Mouse (Mus musculus): ENCODE data around the gene Olfr1180. TPM values are rescaled to one million over a fixed set of nuclear protein-coding genes. Genes with fewer than 3 reads are reported as not detected.

The Olfr1180 gene
- not detected in 2 replicates for total RNA-seq (2023)

DNA sequence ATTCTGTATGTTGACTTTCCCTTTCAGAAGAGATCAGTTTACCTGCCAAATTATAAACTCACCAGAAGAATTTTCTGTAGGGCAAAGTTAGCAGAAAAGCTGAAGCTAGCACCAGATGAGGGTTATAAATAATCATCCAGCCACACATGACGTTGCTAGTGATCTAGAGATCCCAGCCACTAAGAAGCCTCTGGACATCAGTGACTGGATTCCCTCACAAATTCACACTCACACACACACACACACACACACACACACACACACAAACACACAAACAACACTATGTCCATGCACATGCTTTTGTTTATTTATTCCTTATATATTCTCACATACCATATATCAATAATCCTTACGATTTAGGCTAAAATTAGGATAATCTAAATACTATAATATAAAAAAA is at the start of gene Olfr1180:
Gene Olfr1180 (minus strand): TSS at position 101 of the 400 bp plus-strand sequence.

GRCm38 (mm10) chr2:88454567-88454966 is 35.6 kb upstream of the Olfr1180 start, which contains the start of gene Olfr1183:
TSS of gene Olfr1183 (plus strand) at chr2:88454867.

DNA sequence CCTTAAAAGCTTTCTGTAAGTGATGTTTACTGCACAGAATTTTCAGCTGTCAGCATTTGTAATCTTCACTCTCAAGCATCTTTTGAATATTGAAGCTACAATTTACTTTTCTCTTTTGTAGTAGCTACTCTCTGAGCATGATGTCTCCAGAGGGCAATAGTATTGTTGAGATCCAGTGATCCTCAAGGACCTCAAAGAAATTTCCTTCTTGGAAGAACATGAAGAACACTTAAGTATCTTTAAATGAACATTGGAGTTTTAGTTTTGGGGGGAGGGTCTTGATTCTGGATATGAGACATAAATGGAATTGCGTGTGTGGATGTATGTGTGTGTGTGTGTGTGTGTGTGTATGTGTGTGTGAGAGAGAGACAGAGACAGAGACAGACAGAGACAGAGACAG is 30.1 kb upstream of the Olfr1180 start, which contains the start of gene Gm13757:
Gene Gm13757 (minus strand): TSS at position 101 of the 400 bp plus-strand sequence.

DNA sequence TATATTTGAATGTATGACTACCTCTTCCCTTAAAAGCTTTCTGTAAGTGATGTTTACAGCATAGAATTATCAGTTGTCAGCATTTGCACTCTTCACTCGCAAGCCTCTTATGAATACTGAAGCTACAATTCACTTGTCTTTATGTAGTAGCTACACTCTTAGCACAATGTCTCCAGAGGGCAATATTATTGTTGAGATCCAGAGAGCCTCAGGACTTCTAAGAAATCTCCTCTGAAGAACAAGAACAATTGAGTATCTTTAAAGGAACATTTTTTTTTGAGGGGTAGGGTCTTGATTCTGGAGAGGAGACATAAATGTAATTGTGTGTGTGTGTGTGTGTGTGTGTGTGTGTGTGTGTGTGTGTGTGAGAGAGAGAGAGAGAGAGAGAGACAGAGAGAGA is 7.1 kb upstream of the Olfr1180 start, which contains the start of gene Olfr1181:
Gene Olfr1181 (minus strand): TSS at position 101 of the 400 bp plus-strand sequence.

GRCm38 (mm10) chr2:88406353-88406752 is 12.6 kb downstream of the Olfr1180 start, which contains the start of gene Olfr1179:
TSS of gene Olfr1179 (minus strand) at chr2:88406453.

GRCm38 (mm10) chr2:88386762-88387161 is 32.2 kb downstream of the Olfr1180 start, which contains the start of gene Olfr1178:
TSS of gene Olfr1178 (plus strand) at chr2:88387062.

Other genes starting within 250 kb of the Olfr1180 start
- gene Olfr1168, start 237.3 kb downstream of the Olfr1180 start, total RNA-seq (2023), result not detected in 2 replicates
- gene Olfr1170, start 190.8 kb downstream of the Olfr1180 start, total RNA-seq (2023), result not detected in 2 replicates
- not detected in 2 replicates for gene Olfr1173, start 139.3 kb downstream of the Olfr1180 start, total RNA-seq (2023)
- not detected in 2 replicates for gene Olfr1174-ps, start 104.0 kb downstream of the Olfr1180 start, total RNA-seq (2023)
- gene Olfr1175-ps, start 91.9 kb downstream of the Olfr1180 start, total RNA-seq (2023), result not detected in 2 replicates
- gene Olfr1176, start 82.4 kb downstream of the Olfr1180 start, total RNA-seq (2023), result not detected in 2 replicates
- not detected in 2 replicates for gene Olfr1177-ps, start 72.7 kb downstream of the Olfr1180 start, total RNA-seq (2023)
- gene Olfr1178, start 32.1 kb downstream of the Olfr1180 start, total RNA-seq (2023), result not detected in 2 replicates
- not detected in 2 replicates for gene Olfr1179, start 12.7 kb downstream of the Olfr1180 start, total RNA-seq (2023)
- not detected in 2 replicates for gene Olfr1181, start 7.0 kb upstream of the Olfr1180 start, total RNA-seq (2023)
- not detected in 2 replicates for gene Gm13757, start 30.0 kb upstream of the Olfr1180 start, total RNA-seq (2023)
- not detected in 2 replicates for gene Olfr1183, start 35.7 kb upstream of the Olfr1180 start, total RNA-seq (2023)
- gene Olfr1184, start 64.4 kb upstream of the Olfr1180 start, total RNA-seq (2023), result not detected in 2 replicates
- not detected in 2 replicates for gene Olfr1185-ps1, start 74.2 kb upstream of the Olfr1180 start, total RNA-seq (2023)
- gene Olfr1186, start 99.4 kb upstream of the Olfr1180 start, total RNA-seq (2023), result not detected in 2 replicates
- not detected in 2 replicates for gene Olfr1188, start 137.8 kb upstream of the Olfr1180 start, total RNA-seq (2023)
- gene Olfr1189, start 167.3 kb upstream of the Olfr1180 start, total RNA-seq (2023), result not detected in 2 replicates
- gene Olfr1191-ps1, start 221.4 kb upstream of the Olfr1180 start, total RNA-seq (2023), result 0.06 TPM in 1 of 2 replicates, not detected in the other
- not detected in 2 replicates for gene Olfr1192-ps1, start 229.4 kb upstream of the Olfr1180 start, total RNA-seq (2023)